ENCODE assay signal across 8 mouse cellular contexts in the genomic region with DNA sequence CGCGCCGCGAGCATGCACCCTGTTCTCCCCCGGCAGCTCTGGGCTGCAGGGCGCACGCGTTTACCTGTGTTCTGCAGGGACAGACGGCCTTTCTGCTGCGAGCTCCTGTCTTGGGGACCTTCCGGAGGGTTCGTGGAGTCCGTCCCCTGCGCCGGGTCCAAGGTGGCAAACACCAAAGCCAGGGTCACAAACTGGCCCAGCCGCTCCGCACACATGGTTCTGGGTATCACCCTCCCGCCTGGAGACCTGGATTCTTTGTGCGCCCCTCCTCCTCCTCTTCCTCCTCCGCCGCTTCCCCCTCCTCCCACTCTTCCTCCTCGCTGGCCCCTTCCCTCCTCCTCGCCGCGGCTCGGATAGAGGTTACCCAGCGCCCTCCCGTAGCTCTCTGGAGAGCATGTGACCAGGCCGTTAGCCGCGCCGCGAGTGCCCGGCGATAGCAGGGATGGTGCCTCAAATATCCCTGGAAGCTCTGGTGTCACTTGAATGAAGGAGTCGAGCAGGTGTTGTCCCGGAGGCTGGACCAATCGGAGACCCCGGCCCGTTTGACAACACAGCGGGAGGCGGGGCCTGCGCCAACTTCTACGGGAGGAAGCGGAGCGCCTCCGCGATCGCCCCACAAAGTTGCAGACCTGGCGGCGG. TPM values are rescaled to one million over a fixed set of nuclear protein-coding genes. Genes with fewer than 3 reads are reported as not detected.
DNase-seq lines count a peak whose midpoint lies in the region; ATAC-seq and TF ChIP-seq lines count a peak whose summit lies in the region.

TSS of gene Stc2 (minus strand) at position 427 of the 639 bp plus-strand sequence.

- H3K4me3 ChIP-seq in erythroblast, embryonic 14.5 days (replicated peaks): peak within 1 kb of the TSS; percentile 41
- H3K4me3 ChIP-seq in embryonic facial prominence, embryonic 10.5 days: peak within 1 kb of the TSS; percentile 73
- peak within 1 kb of the TSS; percentile 53 for H3K4me3 ChIP-seq in heart, adult 2 months
- H3K4me3 ChIP-seq in kidney, adult 2 months (ENCODE audit: insufficient read depth, low read depth, low read length): peak within 1 kb of the TSS; percentile 60
- peak within 1 kb of the TSS; percentile 57 for H3K4me3 ChIP-seq in limb, embryonic 15.5 days
- H3K4me3 ChIP-seq in thymus, adult 2 months (ENCODE audit: control insufficient read depth, insufficient read depth, low read length): peak within 1 kb of the TSS; percentile 15

- under 1% methylated on average over 51 of the region's 51 CpGs for WGBS in embryonic facial prominence, embryonic 10.5 days
- WGBS in heart, adult 2 months: 1% methylated on average over 51 of the region's 51 CpGs
- WGBS in kidney, adult 2 months: under 1% methylated on average over 51 of the region's 51 CpGs
- under 1% methylated on average over 46 of the region's 51 CpGs for WGBS in limb, embryonic 15.5 days
- 3% methylated on average over 51 of the region's 51 CpGs for WGBS in thymus, adult 2 months

- H3K27me3 ChIP-seq in erythroblast, embryonic 14.5 days (ENCODE audit: control insufficient read depth): peaks cover 55% of the 10 kb centered on the region
- peaks cover 73% of the 10 kb centered on the region for H3K27me3 ChIP-seq in embryonic facial prominence, embryonic 10.5 days (replicated peaks; ENCODE audit: low read depth, poor library complexity, severe bottlenecking)
- no peaks in the 10 kb centered on the region for H3K27me3 ChIP-seq in heart, adult 2 months (ENCODE audit: control insufficient read depth, insufficient read depth, low read length)
- no peaks in the 10 kb centered on the region for H3K27me3 ChIP-seq in kidney, adult 2 months (replicated peaks; ENCODE audit: control insufficient read depth, insufficient read depth, low read length)
- H3K27me3 ChIP-seq in limb, embryonic 15.5 days: peaks cover 68% of the 10 kb centered on the region
- peaks cover 5% of the 10 kb centered on the region; the same call in 1 of the 2 replicates for H3K27me3 ChIP-seq in thymus, adult 2 months (ENCODE audit: control insufficient read depth, insufficient read depth, low read length)

- DNase-seq in embryonic facial prominence, embryonic 10.5 days (ENCODE audit: low spot score): peak; percentile 90
- peak; percentile 83 to 86 for DNase-seq in heart, adult 2 months
- DNase-seq in kidney, adult 2 months: peak; percentile 70
- peak; percentile 2 for DNase-seq in naive thymus-derived CD4-positive, alpha-beta T cell, adult 2 months (ENCODE audit: low read depth)
- DNase-seq in thymus, adult 2 months: peak; percentile 18

- H3K9ac ChIP-seq in heart, adult 2 months (ENCODE audit: low read depth, low read length): peak within 1 kb of the TSS; percentile 74
- peak within 1 kb of the TSS; percentile 37 for H3K9ac ChIP-seq in limb, embryonic 15.5 days

- H3K36me3 ChIP-seq in erythroblast, embryonic 14.5 days (ENCODE audit: control insufficient read depth): no peaks in the 10 kb centered on the region
- no peaks in the 10 kb centered on the region for H3K36me3 ChIP-seq in embryonic facial prominence, embryonic 10.5 days (replicated peaks)
- H3K36me3 ChIP-seq in heart, adult 2 months (ENCODE audit: control insufficient read depth, insufficient read depth, low read length): no peaks in the 10 kb centered on the region
- no peaks in the 10 kb centered on the region for H3K36me3 ChIP-seq in kidney, adult 2 months (ENCODE audit: control insufficient read depth, insufficient read depth, low read length)
- no peaks in the 10 kb centered on the region for H3K36me3 ChIP-seq in limb, embryonic 15.5 days
- no peaks in the 10 kb centered on the region for H3K36me3 ChIP-seq in thymus, adult 2 months (ENCODE audit: control insufficient read depth, insufficient read depth, low read length)

- peak; percentile 69; the same call in 1 of the 2 replicates for TF ChIP-seq POLR2A in heart, adult 2 months (IDR thresholded peaks at IDR 0.05; ENCODE audit: insufficient read depth, low read depth, low read length)
- TF ChIP-seq POLR2A in kidney, adult 2 months (IDR thresholded peaks at IDR 0.05; ENCODE audit: low read depth, low read length): peak; percentile 8
- no peak for TF ChIP-seq POLR2A in thymus, adult 2 months (IDR thresholded peaks at IDR 0.05; ENCODE audit: control insufficient read depth, extremely low read depth, insufficient read depth, low read length, poor library complexity)

- TF ChIP-seq CTCF in heart, adult 2 months (IDR thresholded peaks at IDR 0.05): no peak
- no peak for TF ChIP-seq CTCF in kidney, adult 2 months (conservative IDR thresholded peaks at IDR 0.05; ENCODE audit: insufficient read depth, insufficient read length, low read depth, low read length)
- no peak for TF ChIP-seq CTCF in thymus, adult 2 months (IDR thresholded peaks at IDR 0.05; ENCODE audit: borderline replicate concordance, control insufficient read depth, extremely low read depth, insufficient read depth, low read length, poor library complexity)

- no peaks in the 10 kb centered on the region for H3K9me3 ChIP-seq in erythroblast, embryonic 14.5 days (ENCODE audit: control insufficient read depth, low read length)
- H3K9me3 ChIP-seq in embryonic facial prominence, embryonic 10.5 days: no peaks in the 10 kb centered on the region
- no peaks in the 10 kb centered on the region for H3K9me3 ChIP-seq in limb, embryonic 15.5 days

- peak within 1 kb of the TSS; percentile 100 for H3K4me2 ChIP-seq in limb, embryonic 15.5 days

- intact Hi-C loops in heart, adult 2 months (cut with DNase I): loop anchor here (2.0 to 10.0 kb wide), 2 partner anchors 247 to 385 kb away; partner anchors contain the start of gene Chac2

- no peak for ATAC-seq in erythroblast, adult 5-6 weeks (replicated peaks; ENCODE audit: low FRiP score, poor library complexity, severe bottlenecking)
- ATAC-seq in limb, embryonic 15.5 days (ENCODE audit: insufficient number of reproducible peaks, low FRiP score, low TSS enrichment, low read depth): peak; percentile 77

- H3K79me2 ChIP-seq in heart, adult 2 months (replicated peaks; ENCODE audit: control insufficient read depth, insufficient read depth, low read length): no peaks in the 10 kb centered on the region

- H3K4me1 ChIP-seq in erythroblast, embryonic 14.5 days (ENCODE audit: control insufficient read depth): peaks cover 15% of the 10 kb centered on the region
- peaks cover 35% of the 10 kb centered on the region for H3K4me1 ChIP-seq in embryonic facial prominence, embryonic 10.5 days
- H3K4me1 ChIP-seq in heart, adult 2 months (ENCODE audit: control insufficient read depth, insufficient read depth, low read length): no peaks in the 10 kb centered on the region
- 0 out of 2 replicates have a peak, but pooled peaks cover 4% of the 10 kb centered on the region for H3K4me1 ChIP-seq in kidney, adult 2 months (ENCODE audit: control insufficient read depth, insufficient read depth, low read length)
- H3K4me1 ChIP-seq in limb, embryonic 15.5 days: peaks cover 35% of the 10 kb centered on the region
- H3K4me1 ChIP-seq in thymus, adult 2 months (replicated peaks; ENCODE audit: control insufficient read depth, insufficient read depth, low read length): no peaks in the 10 kb centered on the region

- peak within 1 kb of the TSS; percentile 80 for H3K27ac ChIP-seq in embryonic facial prominence, embryonic 10.5 days (replicated peaks)
- peak within 1 kb of the TSS; percentile 85 for H3K27ac ChIP-seq in heart, adult 2 months
- H3K27ac ChIP-seq in kidney, adult 2 months (ENCODE audit: insufficient read depth, low read depth, low read length): no peak within 1 kb of the TSS
- H3K27ac ChIP-seq in limb, embryonic 15.5 days: peak within 1 kb of the TSS; percentile 54; the same call in 1 of the 2 replicates
- no peak within 1 kb of the TSS for H3K27ac ChIP-seq in thymus, adult 2 months (ENCODE audit: control insufficient read depth, insufficient read depth, low read length)

- TF ChIP-seq EP300 in heart, adult 2 months (IDR thresholded peaks at IDR 0.05; ENCODE audit: insufficient read depth, low read depth, low read length): no peak

RNA-seq across cellular contexts. Expression of gene Stc2, which starts in this region (rescaled TPM):
- polyA plus RNA-seq in erythroblast, embryonic 14.5 days (2012): not detected in 2 replicates
- 0.42 TPM in 1 of 2 replicates, not detected in the other for total RNA-seq in erythroblast, adult 5-6 weeks (2015; ENCODE audit: low replicate concordance)
- 0.17 TPM in 1 of 2 replicates, not detected in the other for total RNA-seq in erythroblast, adult 5-6 weeks (2017; ENCODE audit: low replicate concordance)
- 1.5 and 2.1 TPM in 2 replicates for polyA plus RNA-seq in embryonic facial prominence, embryonic 10.5 days (2016; fragmentation: Nextera tagmentation; extraction: Ambion mirVana)
- total RNA-seq in heart, adult 2 months (2021): 10 to 100 TPM; 14.1 to 20.7 TPM
- 8.3 and 12.7 TPM in 2 replicates for polyA plus RNA-seq in heart, adult 2 months (2012; rRNA removed)
- 3.8 TPM in 2 replicates for polyA plus RNA-seq in kidney, adult 2 months (2012; rRNA removed)
- 2.9 and 3.0 TPM in 2 replicates for polyA plus RNA-seq in limb, embryonic 15.5 days (2015; fragmentation: Nextera tagmentation; extraction: Ambion mirVana)
- 1.9 and 2.1 TPM in 2 replicates for polyA plus RNA-seq in thymus, adult 2 months (2012; rRNA removed)

Comparison
In these comparisons a context has a peak if more than half of its experiments do, and no peak if none do; other contexts are left out.
1. RNA of gene Stc2 (total RNA-seq): 14.1 to 20.7 TPM in heart, adult 2 months; 0.17 to 0.42 TPM in erythroblast, adult 5-6 weeks; every median in the first group is over 10 times any median in the second.
2. H3K4me3 ChIP-seq: peak in every context shown above with its lines; median percentile 73 in embryonic facial prominence, embryonic 10.5 days; 60 in kidney, adult 2 months; 57 in limb, embryonic 15.5 days; 53 in heart, adult 2 months; 41 in erythroblast, embryonic 14.5 days; 15 in thymus, adult 2 months.
3. DNase-seq: peak in every context shown above with its lines; median percentile 90 in embryonic facial prominence, embryonic 10.5 days; 84 in heart, adult 2 months; 70 in kidney, adult 2 months; 18 in thymus, adult 2 months; 2 in naive thymus-derived CD4-positive, alpha-beta T cell, adult 2 months.
4. H3K27ac ChIP-seq: peak in embryonic facial prominence, embryonic 10.5 days (single experiment), heart, adult 2 months (single experiment) and limb, embryonic 15.5 days (single experiment); none in kidney, adult 2 months (single experiment) and thymus, adult 2 months (single experiment).